Mouse (Mus musculus): ENCODE data around the gene Fgd4. TPM values are rescaled to one million over a fixed set of nuclear protein-coding genes. Genes with fewer than 3 reads are reported as not detected.

Fgd4 gene
- polyA plus RNA-seq, 1 experiment: 16.6 TPM

- Histone ChIP-seq H3K9ac (ENCODE audit: low read depth, poor library complexity, severe bottlenecking) (no peak overlapping the region), H3K27ac (ENCODE audit: insufficient read depth, low read length) (no peak overlapping the region)
- TF ChIP-seq POLR2A (IDR thresholded peaks at IDR 0.05; ENCODE audit: insufficient read depth, low read length) (no peak), EP300 (IDR thresholded peaks at IDR 0.05; ENCODE audit: insufficient read depth, low read depth, low read length) (no peak), CTCF (IDR thresholded peaks at IDR 0.05; ENCODE audit: low read depth, low read length) (peak; percentile 76)
Measured at GRCm38 (mm10) chr16:16584409-16585032, 15.8 kb downstream of the Fgd4 start.

GRCm38 (mm10) chr16:16576556-16576955 is 23.8 kb downstream of the Fgd4 start:
- H3K4me3 ChIP-seq (ENCODE audit: low read depth, low read length): no peak overlapping the region
- H3K27ac ChIP-seq (ENCODE audit: insufficient read depth, low read length): no peak overlapping the region
- no peak overlapping the region for H3K9ac ChIP-seq (ENCODE audit: low read depth, poor library complexity, severe bottlenecking)
- no peaks in the 10 kb centered on the region for H3K4me1 ChIP-seq (ENCODE audit: control insufficient read depth, insufficient read depth, low read length)
- H3K27me3 ChIP-seq (ENCODE audit: control insufficient read depth, insufficient read depth, low read length, poor library complexity, severe bottlenecking): no peaks in the 10 kb centered on the region
- H3K9me3 ChIP-seq (replicated peaks; ENCODE audit: control insufficient read depth, insufficient read depth, low read length, poor library complexity, severe bottlenecking): no peaks in the 10 kb centered on the region
- no peaks in the 10 kb centered on the region for H3K36me3 ChIP-seq (ENCODE audit: control insufficient read depth, insufficient read depth, low read length, poor library complexity, severe bottlenecking)
- no peak for TF ChIP-seq POLR2A (IDR thresholded peaks at IDR 0.05; ENCODE audit: insufficient read depth, low read length)
- no peak for TF ChIP-seq EP300 (IDR thresholded peaks at IDR 0.05; ENCODE audit: insufficient read depth, low read depth, low read length)
- TF ChIP-seq CTCF (IDR thresholded peaks at IDR 0.05; ENCODE audit: low read depth, low read length): no peak

More at GRCm38 (mm10) chr16:16584409-16585032, 15.8 kb downstream of the Fgd4 start:
- Histone ChIP-seq H3K4me1 (ENCODE audit: control insufficient read depth, insufficient read depth, low read length) (no peaks in the 10 kb centered on the region), H3K36me3 (ENCODE audit: control insufficient read depth, insufficient read depth, low read length, poor library complexity, severe bottlenecking) (no peaks in the 10 kb centered on the region), H3K4me3 (ENCODE audit: low read depth, low read length) (no peak overlapping the region), H3K27me3 (ENCODE audit: control insufficient read depth, insufficient read depth, low read length, poor library complexity, severe bottlenecking) (no peaks in the 10 kb centered on the region), H3K9me3 (replicated peaks; ENCODE audit: control insufficient read depth, insufficient read depth, low read length, poor library complexity, severe bottlenecking) (no peaks in the 10 kb centered on the region)

GRCm38 (mm10) chr16:16574508-16574907 is 25.8 kb downstream of the Fgd4 start:
- Histone ChIP-seq H3K36me3 (ENCODE audit: control insufficient read depth, insufficient read depth, low read length, poor library complexity, severe bottlenecking) (no peaks in the 10 kb centered on the region), H3K27me3 (ENCODE audit: control insufficient read depth, insufficient read depth, low read length, poor library complexity, severe bottlenecking) (no peaks in the 10 kb centered on the region), H3K9me3 (replicated peaks; ENCODE audit: control insufficient read depth, insufficient read depth, low read length, poor library complexity, severe bottlenecking) (no peaks in the 10 kb centered on the region), H3K4me1 (ENCODE audit: control insufficient read depth, insufficient read depth, low read length) (no peaks in the 10 kb centered on the region), H3K4me3 (ENCODE audit: low read depth, low read length) (no peak overlapping the region), H3K9ac (ENCODE audit: low read depth, poor library complexity, severe bottlenecking) (no peak overlapping the region), H3K27ac (ENCODE audit: insufficient read depth, low read length) (no peak overlapping the region)
- TF ChIP-seq CTCF (IDR thresholded peaks at IDR 0.05; ENCODE audit: low read depth, low read length): no peak
- TF ChIP-seq POLR2A (IDR thresholded peaks at IDR 0.05; ENCODE audit: insufficient read depth, low read length): no peak
- TF ChIP-seq EP300 (IDR thresholded peaks at IDR 0.05; ENCODE audit: insufficient read depth, low read depth, low read length): no peak

DNA sequence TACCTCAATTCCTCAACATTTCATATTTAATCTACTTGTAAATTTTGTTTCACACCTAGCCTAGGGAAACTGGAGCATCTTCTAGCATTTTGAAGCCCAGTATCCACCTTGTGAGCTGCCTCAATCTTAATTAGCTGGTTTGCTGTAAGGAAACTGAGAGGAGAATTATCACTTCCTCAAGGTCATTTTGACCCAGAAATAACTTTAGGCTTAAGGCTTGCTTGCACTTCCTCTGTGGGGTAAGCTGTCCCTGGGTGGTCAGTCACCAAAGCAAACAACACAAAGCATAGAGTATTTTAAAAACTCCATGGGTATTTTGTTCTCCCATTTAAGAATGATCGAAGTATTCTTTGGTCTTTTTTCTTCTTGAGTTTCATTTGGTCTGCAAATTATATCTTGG is 27.2 kb downstream of the Fgd4 start:
- Histone ChIP-seq H3K4me1 (ENCODE audit: control insufficient read depth, insufficient read depth, low read length) (no peaks in the 10 kb centered on the region), H3K4me3 (ENCODE audit: low read depth, low read length) (no peak overlapping the region), H3K36me3 (ENCODE audit: control insufficient read depth, insufficient read depth, low read length, poor library complexity, severe bottlenecking) (no peaks in the 10 kb centered on the region), H3K9ac (ENCODE audit: low read depth, poor library complexity, severe bottlenecking) (no peak overlapping the region), H3K27ac (ENCODE audit: insufficient read depth, low read length) (no peak overlapping the region), H3K9me3 (replicated peaks; ENCODE audit: control insufficient read depth, insufficient read depth, low read length, poor library complexity, severe bottlenecking) (no peaks in the 10 kb centered on the region), H3K27me3 (ENCODE audit: control insufficient read depth, insufficient read depth, low read length, poor library complexity, severe bottlenecking) (no peaks in the 10 kb centered on the region)
- TF ChIP-seq CTCF (IDR thresholded peaks at IDR 0.05; ENCODE audit: low read depth, low read length) (no peak), EP300 (IDR thresholded peaks at IDR 0.05; ENCODE audit: insufficient read depth, low read depth, low read length) (no peak)

GRCm38 (mm10) chr16:16571356-16571755 is 29.0 kb downstream of the Fgd4 start:
- H3K4me1 ChIP-seq (ENCODE audit: control insufficient read depth, insufficient read depth, low read length): no peaks in the 10 kb centered on the region
- no peaks in the 10 kb centered on the region for H3K27me3 ChIP-seq (ENCODE audit: control insufficient read depth, insufficient read depth, low read length, poor library complexity, severe bottlenecking)
- H3K9me3 ChIP-seq (replicated peaks; ENCODE audit: control insufficient read depth, insufficient read depth, low read length, poor library complexity, severe bottlenecking): no peaks in the 10 kb centered on the region
- no peak overlapping the region for H3K9ac ChIP-seq (ENCODE audit: low read depth, poor library complexity, severe bottlenecking)
- no peak overlapping the region for H3K4me3 ChIP-seq (ENCODE audit: low read depth, low read length)
- TF ChIP-seq CTCF (IDR thresholded peaks at IDR 0.05; ENCODE audit: low read depth, low read length): no peak
- H3K36me3 ChIP-seq (ENCODE audit: control insufficient read depth, insufficient read depth, low read length, poor library complexity, severe bottlenecking): no peaks in the 10 kb centered on the region
- H3K27ac ChIP-seq (ENCODE audit: insufficient read depth, low read length): no peak overlapping the region

DNA sequence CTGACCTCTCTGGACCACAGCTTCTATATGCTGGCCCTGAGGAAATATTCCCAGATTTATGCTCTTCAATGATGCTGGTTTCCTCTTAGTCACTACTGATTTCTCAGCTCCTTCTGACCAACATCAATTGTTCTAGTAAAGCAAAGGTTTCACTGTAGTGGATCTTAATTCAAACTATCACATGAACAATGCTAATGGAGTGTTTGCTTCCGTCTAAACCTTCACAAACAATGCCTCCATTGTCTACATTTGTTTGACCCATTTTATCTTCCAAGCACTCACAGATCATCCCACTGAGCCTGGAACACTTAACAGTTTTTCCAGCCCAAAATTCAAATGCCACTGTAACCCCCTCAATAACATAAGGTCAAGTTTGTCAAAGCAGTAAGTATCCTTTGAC is 33.6 kb downstream of the Fgd4 start:
- no peak overlapping the region for H3K9ac ChIP-seq (ENCODE audit: low read depth, poor library complexity, severe bottlenecking)
- H3K36me3 ChIP-seq (ENCODE audit: control insufficient read depth, insufficient read depth, low read length, poor library complexity, severe bottlenecking): no peaks in the 10 kb centered on the region
- no peaks in the 10 kb centered on the region for H3K27me3 ChIP-seq (ENCODE audit: control insufficient read depth, insufficient read depth, low read length, poor library complexity, severe bottlenecking)
- no peaks in the 10 kb centered on the region for H3K9me3 ChIP-seq (replicated peaks; ENCODE audit: control insufficient read depth, insufficient read depth, low read length, poor library complexity, severe bottlenecking)
- TF ChIP-seq CTCF (IDR thresholded peaks at IDR 0.05; ENCODE audit: low read depth, low read length): no peak
- TF ChIP-seq POLR2A (IDR thresholded peaks at IDR 0.05; ENCODE audit: insufficient read depth, low read length): no peak
- no peak for TF ChIP-seq EP300 (IDR thresholded peaks at IDR 0.05; ENCODE audit: insufficient read depth, low read depth, low read length)
- H3K27ac ChIP-seq (ENCODE audit: insufficient read depth, low read length): no peak overlapping the region
- no peak overlapping the region for H3K4me3 ChIP-seq (ENCODE audit: low read depth, low read length)
- H3K4me1 ChIP-seq (ENCODE audit: control insufficient read depth, insufficient read depth, low read length): no peaks in the 10 kb centered on the region

All from ES-Bruce4 (cell line).